Mouse (Mus musculus) G1E (cell line): ENCODE measurements at regions not wholly inside any gene's neighbourhood (a gene's known extent, or its start where the extent isn't known, plus 50 kb on each side); places are given as distances from the start of the nearest gene placed in this dataset.

ENCODE experiments used
- CTCF ChIP-seq: IDR thresholded peaks from 2 replicates; pipeline ENCODE4 v1.5.1; 2012; ENCODE audit warnings: low read depth, low read length, inconsistent platforms, mixed read lengths
- GATA1 ChIP-seq: IDR thresholded peaks from 2 replicates; pipeline ENCODE4 v1.6.1; 2012; ENCODE audit warnings: borderline replicate concordance, low read length, inconsistent platforms, mixed read lengths
- POLR2AphosphoS5 ChIP-seq: IDR thresholded peaks from 2 replicates; pipeline ENCODE4 v1.6.1; 2012; ENCODE audit warnings: low read depth, low read length, inconsistent platforms; ENCODE audit not compliant: insufficient replicate concordance
- TAL1 ChIP-seq: conservative IDR thresholded peaks from 2 replicates; pipeline ENCODE4 v1.6.1; 2012; ENCODE audit warnings: low read depth, low read length, inconsistent platforms, mixed read lengths

DNA sequence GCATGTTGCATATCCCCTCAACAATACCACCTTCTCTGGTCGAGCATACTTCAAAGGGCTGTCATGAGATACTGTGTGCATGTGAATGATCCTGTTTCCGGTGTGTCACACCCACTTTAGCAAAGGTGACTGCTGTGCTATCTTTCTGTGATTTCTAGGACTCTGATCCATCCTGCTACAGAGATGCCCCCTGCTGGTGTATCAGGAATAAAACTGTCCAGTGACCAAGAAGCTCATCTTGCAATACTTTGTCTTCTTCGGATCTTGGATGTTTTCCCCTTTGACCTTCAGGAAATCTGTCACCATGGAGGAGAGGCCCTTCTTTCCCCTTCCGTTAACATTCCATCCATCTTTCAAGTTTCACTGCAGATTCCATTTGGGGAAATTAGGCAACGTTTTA lies 177.5 kb upstream of the Npvf start:
- TF ChIP-seq GATA1 (no peak), CTCF (no peak), TAL1 (no peak), POLR2AphosphoS5 (no peak)
